Mouse (Mus musculus) liver, embryonic 16.5 days (tissue): ENCODE measurements at regions not wholly inside any gene's neighbourhood (a gene's known extent, or its start where the extent isn't known, plus 50 kb on each side); places are given as distances from the start of the nearest gene placed in this dataset.

Experiments used
- ATAC-seq: fragments of 200-750 bp; cut with Nextera tagmentation; 2 replicates; pipeline ENCODE4 v1.8.0; 2017; ENCODE audit warnings: low read depth, mild to moderate bottlenecking, moderate number of reproducible peaks, moderate library complexity
- H3K27ac ChIP-seq: fragments of 300-500 bp; sonication (generic); 2 replicates; pipeline ENCODE4 v1.5.1; 2014; ENCODE audit warnings: mild to moderate bottlenecking, low read length
- H3K27me3 ChIP-seq: fragments of 300-500 bp; sonication (generic); 2 replicates; pipeline ENCODE4 v1.6.1; 2014; ENCODE audit warnings: low read depth, low read length, mixed read lengths; ENCODE audit not compliant: control insufficient read depth, insufficient read depth
- H3K36me3 ChIP-seq: fragments of 300-500 bp; sonication (generic); 2 replicates; pipeline ENCODE4 v1.6.1; 2014; ENCODE audit warnings: mild to moderate bottlenecking; ENCODE audit not compliant: control insufficient read depth, insufficient read depth
- H3K4me1 ChIP-seq: fragments of 300-500 bp; sonication (generic); 2 replicates; pipeline ENCODE4 v1.6.1; 2014; ENCODE audit warnings: low read depth, low read length, mixed read lengths; ENCODE audit not compliant: control insufficient read depth
- H3K4me2 ChIP-seq: fragments of 300-500 bp; sonication (generic); 2 replicates; pipeline ENCODE4 v1.6.1; 2014; ENCODE audit warnings: low read depth, low read length, mixed read lengths
- H3K4me3 ChIP-seq: fragments of 300-500 bp; sonication (generic); 2 replicates; pipeline ENCODE4 v1.5.1; 2014; ENCODE audit warnings: low read depth, mild to moderate bottlenecking, low read length
- H3K9ac ChIP-seq: fragments of 300-500 bp; sonication (generic); 2 replicates; pipeline ENCODE4 v1.6.1; 2014; ENCODE audit warnings: low read depth, low read length
- H3K9me3 ChIP-seq: fragments of 300-500 bp; sonication (generic); replicated peaks from 2 replicates; pipeline ENCODE4 v1.6.1; 2016; ENCODE audit warnings: low read length; ENCODE audit not compliant: control insufficient read depth
- WGBS: fragments of 180-500 bp; shearing (Covaris S2); extraction: QIAGEN DNeasy Blood & Tissue Kit; methylation state at CpG from one replicate; pipeline ENCODE4 v1.1.7; 2014; ENCODE audit not compliant: insufficient replicate concordance; 5-methylcytosine and 5-hydroxymethylcytosine counted together

DNA sequence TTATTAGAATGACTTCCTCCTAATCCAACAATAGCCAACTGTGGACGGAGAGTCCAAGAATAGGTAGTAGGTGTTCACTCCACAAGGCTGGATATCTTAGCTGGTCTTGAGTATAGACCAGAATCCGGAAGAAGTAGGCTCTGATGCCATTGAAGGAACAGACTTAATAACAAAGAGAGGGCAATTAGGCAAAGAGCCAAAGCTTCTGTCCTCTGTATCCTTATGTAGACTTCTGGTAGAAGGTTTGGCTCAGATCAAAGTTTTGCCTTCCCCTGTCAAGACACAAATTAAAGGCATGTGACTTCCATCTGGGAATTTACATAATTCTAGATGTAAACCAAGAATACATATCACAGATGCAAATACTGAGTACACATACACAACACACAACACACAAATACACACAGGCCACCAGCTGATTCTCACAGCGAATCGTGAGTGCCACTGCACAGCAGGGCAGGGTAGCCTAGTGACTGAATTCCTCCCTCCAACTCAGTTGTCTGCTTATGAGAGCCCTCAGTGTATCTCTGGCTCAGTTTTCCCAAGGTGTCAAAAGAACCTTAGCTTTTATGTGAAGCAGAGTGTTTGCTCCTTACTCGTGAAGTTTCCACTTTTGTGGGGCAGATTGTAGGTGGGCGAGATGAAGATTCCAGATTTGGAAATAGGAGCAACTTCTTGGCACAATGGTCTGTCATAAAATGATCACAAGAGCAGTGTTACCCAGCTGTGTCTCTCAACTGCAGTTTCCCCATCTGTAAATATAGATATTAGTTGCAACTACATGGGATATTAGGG, 404.5 kb upstream of the Tenm4 start:
- H3K27me3 ChIP-seq: no peaks in the 10 kb centered on the region
- no peak overlapping the region for H3K4me2 ChIP-seq
- H3K36me3 ChIP-seq: no peaks in the 10 kb centered on the region
- H3K4me3 ChIP-seq: no peak overlapping the region
- no peak overlapping the region for H3K9ac ChIP-seq
- 63% methylated on average over 6 of the region's 6 CpGs for WGBS
- no peaks in the 10 kb centered on the region; the same call in 1 of the 2 replicates for H3K9me3 ChIP-seq
- no peak overlapping the region for H3K27ac ChIP-seq
- no peak for ATAC-seq
- H3K4me1 ChIP-seq: no peaks in the 10 kb centered on the region

- Histone ChIP-seq H3K4me2 (no peak overlapping the region), H3K4me3 (no peak overlapping the region), H3K27me3 (no peaks in the 10 kb centered on the region), H3K36me3 (no peaks in the 10 kb centered on the region), H3K4me1 (no peaks in the 10 kb centered on the region), H3K9me3 (no peaks in the 10 kb centered on the region), H3K9ac (no peak overlapping the region), H3K27ac (no peak overlapping the region)
- no peak for ATAC-seq
These were observed 386.5 kb upstream of the Tenm4 start for GRCm38 (mm10) chr7:95784523-95784922.

GRCm38 (mm10) chr7:95787543-95787942, 383.5 kb upstream of the Tenm4 start:
- H3K27me3 ChIP-seq: no peaks in the 10 kb centered on the region

DNA sequence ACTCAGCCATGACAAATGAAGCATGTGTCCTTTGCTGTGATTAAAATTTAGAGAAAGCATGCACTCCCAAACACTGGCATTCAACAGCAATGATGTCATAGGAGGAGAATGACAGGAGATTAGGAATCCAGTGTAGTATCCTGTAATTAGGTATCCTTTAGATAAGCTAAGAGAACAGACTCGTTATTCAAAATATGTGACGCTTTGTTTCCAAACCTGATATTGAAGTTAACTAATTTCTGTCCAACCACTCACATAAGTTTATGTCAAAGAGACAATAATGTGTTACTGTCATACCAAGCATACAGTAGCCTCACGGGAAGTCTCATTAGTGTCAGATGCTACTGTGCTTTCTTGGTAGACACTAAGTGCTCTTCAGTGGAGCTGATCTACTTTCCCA, 383.1 kb upstream of the Tenm4 start:
- H3K4me1 ChIP-seq: no peaks in the 10 kb centered on the region
- H3K27ac ChIP-seq: no peak overlapping the region
- H3K27me3 ChIP-seq: no peaks in the 10 kb centered on the region
- 54% methylated on average over 3 of the region's 3 CpGs for WGBS
- H3K4me2 ChIP-seq: no peak overlapping the region
- H3K9ac ChIP-seq: no peak overlapping the region
- H3K4me3 ChIP-seq: no peak overlapping the region
- H3K36me3 ChIP-seq: no peaks in the 10 kb centered on the region
- H3K9me3 ChIP-seq: no peaks in the 10 kb centered on the region
- no peak for ATAC-seq

More at GRCm38 (mm10) chr7:95787543-95787942, 383.5 kb upstream of the Tenm4 start:
- no peaks in the 10 kb centered on the region for H3K36me3 ChIP-seq
- no peak overlapping the region for H3K4me3 ChIP-seq
- H3K9ac ChIP-seq: no peak overlapping the region
- H3K4me1 ChIP-seq: no peaks in the 10 kb centered on the region
- no peak overlapping the region for H3K4me2 ChIP-seq
- H3K27ac ChIP-seq: no peak overlapping the region
- H3K9me3 ChIP-seq: no peaks in the 10 kb centered on the region
- 44% methylated on average over 1 of the region's 1 CpGs for WGBS
- ATAC-seq: no peak

- ATAC-seq: no peak
- Histone ChIP-seq H3K4me3 (no peak overlapping the region), H3K4me1 (no peaks in the 10 kb centered on the region), H3K36me3 (no peaks in the 10 kb centered on the region), H3K9ac (no peak overlapping the region), H3K4me2 (no peak overlapping the region), H3K27me3 (no peaks in the 10 kb centered on the region), H3K9me3 (no peaks in the 10 kb centered on the region), H3K27ac (no peak overlapping the region)
- WGBS: 58% methylated on average over 5 of the region's 5 CpGs
These were observed 381.6 kb upstream of the Tenm4 start for GRCm38 (mm10) chr7:95789424-95789823.

GRCm38 (mm10) chr7:95799022-95799421, 372.0 kb upstream of the Tenm4 start:
- no peak overlapping the region for H3K4me3 ChIP-seq

GRCm38 (mm10) chr7:95809626-95810025, 361.4 kb upstream of the Tenm4 start:
- Histone ChIP-seq H3K9ac (no peak overlapping the region), H3K4me1 (no peaks in the 10 kb centered on the region), H3K27me3 (no peaks in the 10 kb centered on the region), H3K4me3 (no peak overlapping the region), H3K36me3 (no peaks in the 10 kb centered on the region), H3K9me3 (no peaks in the 10 kb centered on the region), H3K4me2 (no peak overlapping the region), H3K27ac (no peak overlapping the region)
- ATAC-seq: no peak
- WGBS: 12% methylated on average over 3 of the region's 3 CpGs

More at GRCm38 (mm10) chr7:95799022-95799421, 372.0 kb upstream of the Tenm4 start:
- no peak for ATAC-seq
- H3K9ac ChIP-seq: no peak overlapping the region
- no peaks in the 10 kb centered on the region for H3K4me1 ChIP-seq
- H3K27ac ChIP-seq: no peak overlapping the region
- no peaks in the 10 kb centered on the region for H3K9me3 ChIP-seq
- 56% methylated on average over 3 of the region's 3 CpGs for WGBS
- no peaks in the 10 kb centered on the region for H3K27me3 ChIP-seq
- H3K4me2 ChIP-seq: no peak overlapping the region
- no peaks in the 10 kb centered on the region for H3K36me3 ChIP-seq

GRCm38 (mm10) chr7:95810096-95810495, 360.9 kb upstream of the Tenm4 start:
- Histone ChIP-seq H3K9me3 (no peaks in the 10 kb centered on the region), H3K9ac (no peak overlapping the region), H3K4me3 (no peak overlapping the region), H3K36me3 (no peaks in the 10 kb centered on the region), H3K27ac (no peak overlapping the region), H3K4me1 (no peaks in the 10 kb centered on the region), H3K4me2 (no peak overlapping the region), H3K27me3 (no peaks in the 10 kb centered on the region)
- WGBS: 8% methylated on average over 4 of the region's 4 CpGs
- ATAC-seq: no peak

- H3K27me3 ChIP-seq: no peaks in the 10 kb centered on the region
- no peak overlapping the region for H3K4me3 ChIP-seq
- no peak for ATAC-seq
- no peak overlapping the region for H3K9ac ChIP-seq
- H3K27ac ChIP-seq: no peak overlapping the region
- no peaks in the 10 kb centered on the region for H3K9me3 ChIP-seq
- 28% methylated on average over 2 of the region's 2 CpGs for WGBS
- H3K36me3 ChIP-seq: no peaks in the 10 kb centered on the region
- H3K4me2 ChIP-seq: no peak overlapping the region
- H3K4me1 ChIP-seq: no peaks in the 10 kb centered on the region
These were observed 356.2 kb upstream of the Tenm4 start for GRCm38 (mm10) chr7:95814865-95815264.
